Mouse (Mus musculus) G1E-ER4 (cell line): ENCODE data around the gene Stim2. TPM values are rescaled to one million over a fixed set of nuclear protein-coding genes. Genes with fewer than 3 reads are reported as not detected.

Source experiments
- GATA1 ChIP-seq: IDR thresholded peaks from one replicate; pipeline ENCODE4 v1.8.0; 2012; ENCODE audit warnings: low read length, inconsistent platforms
- polyA plus RNA-seq: library from polyadenylated mRNA; stranded (reverse); fragments of >175 nt; gene quantifications from 2 replicates; pipeline ENCODE4 v1.2.3, GENCODE M21; 2012

Stim2 gene
- polyA plus RNA-seq, 1 experiment: 6.5 TPM

GRCm38 (mm10) chr5:54110789-54111188 lies 112.5 kb downstream of the Stim2 start:
- TF ChIP-seq GATA1: peak; percentile 2

GRCm38 (mm10) chr5:54113284-54113683 lies 115.0 kb downstream of the Stim2 start:
- TF ChIP-seq GATA1: no peak

- no peak for TF ChIP-seq GATA1
Observed at GRCm38 (mm10) chr5:54116538-54116937, 118.2 kb downstream of the Stim2 start.

GRCm38 (mm10) chr5:54118410-54119212 lies 120.3 kb downstream of the Stim2 start:
- no peak for TF ChIP-seq GATA1

DNA sequence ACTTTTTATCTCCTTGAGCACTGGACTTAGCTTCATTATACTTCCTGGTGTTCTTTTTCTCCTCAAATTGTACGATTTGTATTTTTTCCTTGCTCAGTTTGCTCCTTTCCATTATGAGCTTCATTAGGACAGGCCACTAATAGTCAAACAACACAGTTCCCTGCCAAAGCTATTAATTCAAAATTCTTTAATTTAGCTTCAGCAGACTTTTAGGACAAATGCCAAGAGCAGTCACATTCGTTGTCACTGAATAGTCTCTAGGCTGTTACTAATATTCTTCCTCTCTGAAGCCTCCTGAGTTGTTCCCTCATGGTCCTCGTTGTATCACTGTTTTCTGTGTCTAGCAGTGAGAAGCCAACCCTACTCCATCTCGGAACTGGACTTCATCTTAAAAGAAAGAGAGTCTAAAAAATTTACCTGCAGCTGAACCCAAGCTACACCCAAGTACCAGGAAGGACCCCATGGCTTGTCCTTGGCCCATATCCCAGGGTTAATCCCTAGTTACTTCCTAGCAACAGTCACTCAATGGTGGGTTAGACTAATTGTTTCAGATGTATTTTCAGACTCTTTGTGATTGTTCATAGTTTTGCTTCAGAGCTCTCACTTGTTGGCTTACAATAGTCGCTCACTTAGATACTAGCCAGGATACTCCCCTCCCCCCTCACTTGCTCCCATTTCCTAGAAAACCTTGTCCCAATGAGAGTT lies 149.9 kb downstream of the Stim2 start:
- TF ChIP-seq GATA1: no peak

DNA sequence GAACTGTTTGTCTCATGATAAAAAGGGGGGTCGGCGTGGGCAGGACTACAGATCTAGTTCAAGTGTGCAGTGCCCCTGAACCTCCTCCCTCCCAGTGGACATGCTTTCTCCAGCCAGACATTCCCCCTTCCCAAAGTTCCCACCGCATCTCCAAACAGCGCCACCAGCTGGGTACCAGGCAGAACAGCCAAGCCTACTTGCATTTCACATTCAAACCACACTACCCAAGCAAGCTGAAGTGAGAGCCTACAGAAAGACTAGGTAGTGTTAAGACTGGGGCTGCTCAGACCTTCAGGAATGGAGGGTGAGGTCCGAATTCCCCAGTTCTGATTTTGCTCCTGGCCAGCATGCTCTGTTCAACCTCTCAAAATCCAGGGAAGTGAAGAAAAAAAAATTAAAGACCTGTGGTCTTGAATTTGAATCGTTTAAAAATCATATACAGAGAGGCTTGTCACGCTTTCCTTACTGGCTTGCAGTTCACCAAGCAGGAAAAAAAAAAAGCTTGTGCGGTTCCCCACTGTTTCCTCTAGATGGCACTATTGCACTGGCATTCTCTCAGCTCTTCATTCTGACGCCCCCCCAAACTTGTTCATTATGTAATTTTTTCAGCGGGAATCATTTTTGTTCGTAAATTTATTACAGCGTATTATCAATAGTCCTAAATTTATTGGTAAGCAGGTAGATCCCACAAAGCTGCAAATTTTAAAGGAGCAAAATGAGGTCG lies 156.4 kb downstream of the Stim2 start:
- no peak for TF ChIP-seq GATA1

DNA sequence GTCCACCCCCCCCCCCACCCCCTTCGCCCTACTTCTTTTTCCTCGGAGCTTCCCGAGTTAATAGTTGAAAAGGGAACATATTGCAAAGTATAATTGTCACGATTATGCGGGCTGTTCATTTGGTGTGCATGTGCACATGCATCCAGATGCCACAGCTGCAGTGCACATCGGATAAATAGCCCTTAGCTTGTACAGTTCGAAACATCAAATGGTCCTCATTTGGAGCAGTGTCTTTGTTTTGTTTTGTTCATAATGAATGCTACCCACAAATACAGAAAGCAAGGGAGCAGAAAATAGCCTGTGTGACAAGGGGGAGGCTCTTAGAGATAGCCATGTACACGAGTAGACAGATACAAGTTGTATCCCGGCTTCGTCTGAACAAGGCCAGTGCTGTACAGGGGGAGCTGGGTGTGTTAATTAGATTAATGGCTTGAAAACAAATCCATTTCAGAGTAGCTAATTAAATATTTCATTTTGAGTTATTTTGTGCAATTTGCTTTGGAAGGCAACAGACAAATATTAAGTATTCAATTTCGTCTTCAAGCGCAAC lies 157.0 kb downstream of the Stim2 start:
- TF ChIP-seq GATA1: no peak

- TF ChIP-seq GATA1: no peak
Observed at GRCm38 (mm10) chr5:54155916-54156315, 157.6 kb downstream of the Stim2 start.

DNA sequence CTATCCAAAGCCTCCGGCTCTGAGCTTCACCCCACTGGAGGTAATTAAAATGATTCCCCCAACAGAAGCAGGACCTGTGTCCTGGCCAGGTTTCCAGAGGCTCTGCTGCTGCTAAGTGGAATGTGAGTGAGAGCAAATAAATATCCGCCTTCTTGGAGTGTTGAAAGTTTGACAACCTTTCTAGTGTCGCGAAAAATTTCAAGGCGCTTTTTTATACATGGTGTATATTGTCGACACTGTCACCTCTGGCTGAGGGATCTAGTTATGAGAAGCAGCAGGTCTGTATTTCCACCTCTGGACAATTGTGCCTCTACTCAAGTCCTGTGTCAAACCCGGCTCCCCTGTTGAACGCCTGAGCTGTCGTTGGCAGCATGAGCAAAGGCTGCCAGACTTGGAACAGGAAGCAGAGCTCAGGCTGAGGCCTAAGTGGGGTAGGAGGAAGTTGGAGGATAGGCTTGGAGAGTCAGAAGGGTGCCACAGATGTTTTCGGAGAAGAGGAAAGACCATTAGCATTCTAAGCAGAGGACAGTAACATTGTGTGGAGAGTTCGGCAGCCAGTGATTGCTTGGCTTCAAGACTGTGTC lies 158.7 kb downstream of the Stim2 start:
- TF ChIP-seq GATA1: no peak

DNA sequence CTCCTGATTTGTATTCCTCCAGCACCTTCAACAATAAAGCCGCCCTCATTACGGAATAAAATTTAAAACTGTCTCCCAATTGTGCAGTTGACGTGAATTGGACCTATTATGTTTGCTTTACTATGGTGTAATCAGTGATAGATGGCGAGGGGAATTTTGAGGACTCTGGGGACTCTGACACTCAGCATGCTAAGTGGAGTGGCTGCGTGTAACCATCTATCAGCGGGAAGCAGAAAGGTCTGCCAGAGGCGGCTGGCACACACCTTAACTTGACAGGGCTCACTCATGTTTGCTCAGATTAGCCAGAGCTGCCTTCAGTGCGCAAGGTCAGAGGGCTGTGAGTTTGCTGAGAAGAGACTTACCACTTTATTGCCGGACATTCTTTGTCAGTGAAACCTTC lies 159.9 kb downstream of the Stim2 start:
- TF ChIP-seq GATA1: no peak

DNA sequence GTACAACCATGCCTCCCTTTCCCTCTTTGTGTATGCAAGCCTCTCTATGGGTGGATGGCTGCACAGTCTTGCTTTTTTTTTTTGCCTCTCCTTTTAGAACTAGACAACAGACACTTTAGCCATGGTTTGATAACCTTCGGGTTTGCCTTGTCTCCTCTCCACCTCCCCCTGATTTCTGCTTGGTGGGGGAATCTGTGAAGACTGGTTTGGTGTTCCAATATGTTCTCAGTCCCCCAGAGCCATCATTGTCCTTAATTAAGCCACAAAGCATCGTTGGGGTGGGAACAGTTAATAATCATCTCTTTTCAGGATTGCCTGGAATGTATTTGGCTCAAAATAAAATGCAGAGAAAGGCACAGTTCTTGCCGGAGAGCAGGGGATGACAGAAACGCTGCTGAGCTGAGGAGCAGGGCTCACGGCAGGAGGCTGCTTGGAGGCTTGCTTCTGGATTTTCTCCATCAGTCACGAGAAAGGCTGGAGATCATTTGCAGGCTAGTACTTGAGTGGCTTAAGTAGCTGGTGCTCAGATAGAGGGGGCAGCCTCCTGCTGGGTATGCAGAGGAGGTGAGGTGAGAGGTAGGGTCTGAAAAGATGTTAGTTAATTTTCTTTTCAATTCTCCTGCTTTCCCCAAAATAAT lies 161.0 kb downstream of the Stim2 start:
- no peak for TF ChIP-seq GATA1

DNA sequence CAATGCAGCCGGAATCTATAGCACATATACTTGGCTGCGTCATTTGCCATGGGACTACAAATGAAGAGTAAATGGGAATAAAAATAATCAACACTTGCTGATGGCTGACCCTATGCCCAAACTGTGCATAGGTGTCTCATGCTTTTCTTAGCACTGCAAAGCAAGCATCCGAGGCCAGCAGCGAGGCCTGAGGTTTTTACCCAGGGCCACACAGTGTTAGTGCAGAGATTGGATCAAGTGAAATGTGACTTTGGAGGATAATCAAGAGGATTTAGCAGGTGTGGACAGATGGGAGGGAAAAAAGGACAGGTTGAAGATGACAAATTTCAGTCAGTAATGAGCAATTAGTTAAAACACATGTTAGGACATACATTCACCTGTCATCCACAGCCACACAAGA lies 162.3 kb downstream of the Stim2 start:
- no peak for TF ChIP-seq GATA1

DNA sequence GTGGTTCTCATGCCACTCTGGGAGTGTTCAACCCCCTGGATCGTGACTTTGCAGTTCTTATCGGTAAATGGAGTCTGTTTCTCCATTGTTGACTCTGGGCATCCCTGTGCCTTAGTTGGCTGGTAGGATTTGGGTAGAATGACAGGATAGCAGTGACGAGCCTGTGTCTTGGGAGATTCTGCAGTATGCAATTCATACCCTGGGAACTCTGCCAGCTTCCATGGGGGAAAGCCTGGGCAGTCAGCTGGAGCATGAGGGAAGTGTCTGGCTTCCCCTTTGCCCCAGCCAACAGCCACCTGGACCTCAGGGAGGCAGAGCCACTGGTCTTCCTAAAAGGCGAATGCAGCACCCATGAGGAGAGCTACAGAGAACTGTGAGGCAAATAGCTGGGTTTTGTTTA lies 165.6 kb downstream of the Stim2 start:
- TF ChIP-seq GATA1: no peak

Other genes with a start within 250 kb of the Stim2 start
- gene Tbc1d19, start 188.9 kb upstream of the Stim2 start, polyA plus RNA-seq: 4.4 and 5.3 TPM in 2 replicates